Mouse (Mus musculus): ENCODE results near the gene Stra8. TPM values are rescaled to one million over a fixed set of nuclear protein-coding genes. Genes with fewer than 3 reads are reported as not detected.

Gene Stra8
- 0.10 TPM in 1 of 2 replicates, not detected in the other for polyA plus RNA-seq (2012; ENCODE audit: low replicate concordance)

GRCm38 (mm10) chr6:34919956-34920355, at the start of gene Stra8:
Gene Stra8 (plus strand): TSS chr6:34920163.

GRCm38 (mm10) chr6:34877509-34878321, 42.2 kb upstream of the Stra8 start, which contains the start of gene Cyren:
Gene Cyren (minus strand): TSS chr6:34878060.

GRCm38 (mm10) chr6:34910371-34911219, 9.4 kb upstream of the Stra8 start, which contains the start of gene Wdr91:
Gene Wdr91 (minus strand): TSS chr6:34910876.

GRCm38 (mm10) chr6:34988081-34988761, 68.3 kb downstream of the Stra8 start, which contains the start of gene Slc23a4:
Gene Slc23a4 (minus strand): TSS chr6:34988404.

Other genes with a start within 250 kb of the Stra8 start
- gene Agbl3, start 139.7 kb upstream of the Stra8 start, polyA plus RNA-seq (2012; ENCODE audit: low replicate concordance): 1.1 and 3.7 TPM in 2 replicates
- 1.9 and 4.8 TPM in 2 replicates for gene Tmem140, start 57.0 kb upstream of the Stra8 start, polyA plus RNA-seq (2012; ENCODE audit: low replicate concordance)
- 7.5 and 9.8 TPM in 2 replicates for gene Cyren, start 42.1 kb upstream of the Stra8 start, polyA plus RNA-seq (2012; ENCODE audit: low replicate concordance)
- 23.8 and 26.6 TPM in 2 replicates for gene Wdr91, start 9.3 kb upstream of the Stra8 start, polyA plus RNA-seq (2012; ENCODE audit: low replicate concordance)
- 0.22 and 0.35 TPM in 2 replicates for gene Slc23a4, start 68.2 kb downstream of the Stra8 start, polyA plus RNA-seq (2012; ENCODE audit: low replicate concordance)
- gene Cnot4, start 213.6 kb downstream of the Stra8 start, polyA plus RNA-seq (2012; ENCODE audit: low replicate concordance): 2.2 and 11.6 TPM in 2 replicates